Mouse (Mus musculus) liver, postnatal 0 days (tissue): ENCODE data around the gene Fam19a5. TPM values are rescaled to one million over a fixed set of nuclear protein-coding genes. Genes with fewer than 3 reads are reported as not detected.

Experiments used
- ATAC-seq: fragments of 200-750 bp; cut with Nextera tagmentation; 2 replicates; pipeline ENCODE4 v1.8.0; 2017; ENCODE audit warnings: mild to moderate bottlenecking, moderate library complexity
- DNase-seq: peaks from one replicate; pipeline ENCODE4 v3.0.0-alpha.2; 2016
- H3K27ac ChIP-seq: fragments of 300-500 bp; sonication (generic); 2 replicates; pipeline ENCODE4 v1.5.1; 2014; ENCODE audit warnings: antibody characterized with exemption, moderate library complexity, mild to moderate bottlenecking, low read depth
- H3K27me3 ChIP-seq: fragments of 300-500 bp; sonication (generic); 2 replicates; pipeline ENCODE4 v1.6.1; 2014; ENCODE audit warnings: low read length, control low read depth, mixed read lengths; ENCODE audit not compliant: insufficient read depth
- H3K36me3 ChIP-seq: fragments of 300-500 bp; sonication (generic); replicated peaks from 2 replicates; pipeline ENCODE4 v1.6.1; 2014; ENCODE audit warnings: mild to moderate bottlenecking, control low read depth, low read length, moderate library complexity, mixed read lengths; ENCODE audit not compliant: insufficient read depth
- H3K4me1 ChIP-seq: fragments of 300-500 bp; sonication (generic); 2 replicates; pipeline ENCODE4 v1.6.1; 2014; ENCODE audit warnings: antibody characterized with exemption, mild to moderate bottlenecking, control low read depth; ENCODE audit not compliant: insufficient read depth
- H3K4me2 ChIP-seq: fragments of 300-500 bp; sonication (generic); 2 replicates; pipeline ENCODE4 v1.6.1; 2014; ENCODE audit warnings: low read depth, mild to moderate bottlenecking, low read length, moderate library complexity, mixed read lengths
- H3K4me3 ChIP-seq: fragments of 300-500 bp; sonication (generic); 2 replicates; pipeline ENCODE4 v1.5.1; 2014; ENCODE audit warnings: low read depth, low read length
- H3K9ac ChIP-seq: fragments of 300-500 bp; sonication (generic); replicated peaks from 2 replicates; pipeline ENCODE4 v1.6.1; 2014; ENCODE audit warnings: mild to moderate bottlenecking, moderate library complexity
- H3K9me3 ChIP-seq: fragments of 300-500 bp; sonication (generic); 2 replicates; pipeline ENCODE4 v1.6.1; 2016; ENCODE audit warnings: mild to moderate bottlenecking, control low read depth, low read length, mixed read lengths
- CTCF ChIP-seq: sonication (generic); IDR thresholded peaks from 2 replicates; pipeline ENCODE4 v1.5.1; 2016; ENCODE audit warnings: antibody characterized with exemption, low read depth
- EP300 ChIP-seq: IDR thresholded peaks from 2 replicates; pipeline ENCODE4 v1.6.1; 2016; ENCODE audit warnings: antibody characterized with exemption, low read depth, mild to moderate bottlenecking
- WGBS: fragments of 180-500 bp; shearing (Covaris S2); extraction: QIAGEN DNeasy Blood & Tissue Kit; methylation state at CpG from one replicate; pipeline ENCODE4 v1.1.7; 2014; ENCODE audit not compliant: insufficient replicate concordance; 5-methylcytosine and 5-hydroxymethylcytosine counted together
- polyA plus RNA-seq: library from polyadenylated mRNA; unstranded; fragments of >200 nt; fragmentation: Nextera tagmentation; extraction: Ambion mirVana; gene quantifications from 2 replicates; pipeline ENCODE4 v1.2.1, GENCODE M21; 2015

The Fam19a5 gene
- polyA plus RNA-seq, 1 experiment from 2014 or later, result not detected

- Histone ChIP-seq H3K9me3 (no peaks in the 10 kb centered on the region), H3K27ac (no peak overlapping the region), H3K4me3 (no peak overlapping the region), H3K4me2 (no peak overlapping the region), H3K9ac (no peak overlapping the region), H3K36me3 (no peaks in the 10 kb centered on the region), H3K27me3 (no peaks in the 10 kb centered on the region), H3K4me1 (no peaks in the 10 kb centered on the region)
- TF ChIP-seq CTCF (no peak), EP300 (no peak)
- WGBS, result 71% methylated on average over 7 of the region's 7 CpGs
- no peak for DNase-seq
- no peak for ATAC-seq
Measured at GRCm38 (mm10) chr15:87667416-87667815, 123.3 kb downstream of the Fam19a5 start.

DNA sequence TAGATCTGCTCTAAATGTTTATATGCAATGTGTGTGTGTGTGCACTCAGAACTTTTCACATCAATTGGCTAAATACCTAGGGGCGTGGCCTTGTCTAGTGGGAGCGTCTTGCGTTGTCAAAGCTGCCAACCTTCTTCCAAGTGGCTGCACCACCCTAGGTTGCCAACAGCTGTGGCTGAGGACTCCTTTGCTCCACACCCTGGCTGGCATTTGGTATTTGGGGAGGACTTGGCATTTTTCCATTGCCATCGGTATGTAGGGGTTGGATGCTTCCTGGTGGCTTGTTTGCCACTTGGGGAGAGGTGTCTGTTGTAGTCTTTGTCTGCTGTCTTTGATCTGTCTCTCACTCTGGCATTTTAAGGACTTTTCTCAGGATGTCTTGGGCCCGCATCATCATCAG is 124.0 kb downstream of the Fam19a5 start:
- 71% methylated on average over 5 of the region's 5 CpGs for WGBS
- no peak for TF ChIP-seq EP300
- no peak for TF ChIP-seq CTCF
- ATAC-seq, result no peak

GRCm38 (mm10) chr15:87671929-87672328 is 127.8 kb downstream of the Fam19a5 start:
- no peak for DNase-seq
- Histone ChIP-seq H3K4me1 (no peaks in the 10 kb centered on the region), H3K27ac (no peak overlapping the region), H3K9me3 (no peaks in the 10 kb centered on the region), H3K4me2 (no peak overlapping the region), H3K9ac (no peak overlapping the region), H3K27me3 (no peaks in the 10 kb centered on the region), H3K36me3 (no peaks in the 10 kb centered on the region), H3K4me3 (no peak overlapping the region)
- ATAC-seq, result no peak
- TF ChIP-seq EP300 (no peak), CTCF (no peak)
- WGBS, result 72% methylated on average over 9 of the region's 9 CpGs

More for the DNA sequence above, 124.0 kb downstream of the Fam19a5 start:
- H3K36me3 ChIP-seq, result no peaks in the 10 kb centered on the region
- H3K4me3 ChIP-seq, result no peak overlapping the region
- H3K27ac ChIP-seq, result no peak overlapping the region
- no peak overlapping the region for H3K9ac ChIP-seq
- H3K4me2 ChIP-seq, result no peak overlapping the region
- H3K4me1 ChIP-seq, result no peaks in the 10 kb centered on the region
- no peak for DNase-seq
- H3K9me3 ChIP-seq, result no peaks in the 10 kb centered on the region
- H3K27me3 ChIP-seq, result no peaks in the 10 kb centered on the region

DNA sequence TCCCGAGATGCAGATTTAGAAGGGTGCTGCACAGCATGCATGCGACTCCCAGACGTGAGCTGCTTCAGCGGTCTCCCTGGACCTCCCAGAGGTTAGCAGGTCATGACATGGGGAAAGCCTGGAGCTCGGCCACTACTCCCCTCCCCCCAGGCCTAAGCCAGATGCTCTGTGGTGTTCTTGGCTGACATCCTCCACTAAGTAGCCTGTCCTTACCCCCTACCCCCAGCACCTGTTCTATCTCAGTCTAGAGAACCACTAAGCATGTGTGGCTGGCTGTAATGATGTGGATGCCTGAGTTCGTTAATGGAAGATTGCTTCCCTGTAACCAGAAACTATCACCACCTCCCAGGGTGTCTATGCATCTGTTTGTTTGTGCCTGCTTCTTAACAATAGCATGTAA is 134.6 kb downstream of the Fam19a5 start:
- Histone ChIP-seq H3K9ac (no peak overlapping the region), H3K36me3 (no peaks in the 10 kb centered on the region), H3K27me3 (no peaks in the 10 kb centered on the region), H3K27ac (no peak overlapping the region), H3K4me1 (no peaks in the 10 kb centered on the region), H3K4me2 (no peak overlapping the region), H3K4me3 (no peak overlapping the region), H3K9me3 (no peaks in the 10 kb centered on the region)
- DNase-seq, result no peak
- WGBS, result 62% methylated on average over 6 of the region's 6 CpGs
- no peak for ATAC-seq
- no peak for TF ChIP-seq EP300
- no peak for TF ChIP-seq CTCF

GRCm38 (mm10) chr15:87682410-87682809 is 138.3 kb downstream of the Fam19a5 start:
- no peak for TF ChIP-seq CTCF
- TF ChIP-seq EP300, result no peak
- no peak overlapping the region for H3K4me2 ChIP-seq
- H3K4me3 ChIP-seq, result no peak overlapping the region
- no peak for DNase-seq
- H3K4me1 ChIP-seq, result no peaks in the 10 kb centered on the region
- no peak for ATAC-seq
- no peaks in the 10 kb centered on the region for H3K9me3 ChIP-seq
- no peak overlapping the region for H3K9ac ChIP-seq
- H3K27me3 ChIP-seq, result no peaks in the 10 kb centered on the region
- no peak overlapping the region for H3K27ac ChIP-seq
- no peaks in the 10 kb centered on the region for H3K36me3 ChIP-seq
- WGBS, result 65% methylated on average over 3 of the region's 3 CpGs

DNA sequence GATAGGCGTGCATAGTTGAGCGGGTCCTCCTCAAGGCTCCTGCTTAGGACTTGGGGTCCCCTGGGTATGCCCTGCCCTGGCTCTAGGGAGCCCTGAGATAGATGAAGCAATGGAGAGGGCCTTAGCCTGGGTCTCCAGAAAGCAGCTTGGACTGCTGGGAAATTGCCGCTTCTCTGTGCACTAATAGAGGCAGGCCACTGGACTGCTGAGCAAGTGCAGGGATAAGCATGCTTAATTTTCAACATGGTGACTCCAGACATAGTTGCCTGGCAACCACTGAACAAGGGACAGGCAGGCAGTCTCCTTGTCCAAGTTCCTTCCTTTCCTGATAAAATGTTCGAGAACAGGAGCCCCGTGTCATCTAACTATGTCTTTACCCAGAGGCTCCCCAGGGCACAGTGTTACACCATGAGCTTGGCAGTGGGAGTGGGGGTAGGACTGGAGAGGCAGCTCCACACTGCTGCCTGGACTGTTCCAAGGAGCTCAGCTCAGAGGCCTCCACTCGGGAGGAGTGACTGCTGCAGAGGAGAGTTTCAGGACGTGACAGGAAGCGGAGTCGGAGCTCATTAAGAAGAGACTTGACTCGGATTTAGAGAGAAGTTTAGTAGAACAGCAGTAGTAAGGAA is 142.4 kb downstream of the Fam19a5 start:
- H3K27me3 ChIP-seq, result no peaks in the 10 kb centered on the region
- 62% methylated on average over 10 of the region's 10 CpGs for WGBS
- DNase-seq (no peak), ATAC-seq (no peak)
- TF ChIP-seq EP300, result no peak
- TF ChIP-seq CTCF, result no peak
- no peak overlapping the region for H3K4me2 ChIP-seq
- H3K4me1 ChIP-seq, result no peaks in the 10 kb centered on the region
- H3K9ac ChIP-seq, result no peak overlapping the region
- H3K36me3 ChIP-seq, result no peaks in the 10 kb centered on the region
- no peak overlapping the region for H3K27ac ChIP-seq
- H3K9me3 ChIP-seq, result no peaks in the 10 kb centered on the region
- no peak overlapping the region for H3K4me3 ChIP-seq
